Mouse (Mus musculus): ENCODE results near the gene Muc3a. TPM values are rescaled to one million over a fixed set of nuclear protein-coding genes. Genes with fewer than 3 reads are reported as not detected.

Gene Muc3a
- polyA plus RNA-seq, 1 experiment = 62.2 TPM

DNA sequence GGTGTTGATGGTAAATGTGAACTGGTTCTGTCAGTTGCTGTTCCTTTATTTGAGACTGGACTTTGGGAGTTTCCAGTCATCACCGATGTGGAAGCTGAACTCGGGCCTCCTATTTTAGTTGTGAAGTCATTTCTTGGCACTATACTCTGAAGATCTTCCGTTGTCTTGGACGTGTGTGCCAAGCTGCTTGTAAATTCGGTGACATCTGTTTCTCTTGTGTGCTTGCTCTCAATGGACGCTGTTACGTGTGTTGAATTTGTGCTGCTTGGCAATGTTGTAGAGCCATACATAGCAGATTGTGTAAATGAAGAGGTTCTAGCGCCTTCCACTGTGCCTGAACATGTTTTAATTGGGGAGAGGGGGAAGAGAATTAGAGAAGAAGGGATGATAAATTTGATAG, 26.8 kb downstream of the Muc3a start:
- Histone ChIP-seq H3K27me3 (ENCODE audit: control insufficient read depth, insufficient read depth, low read length) (no peaks in the 10 kb centered on the region), H3K27ac (ENCODE audit: insufficient read depth, low read depth, low read length) (no peak overlapping the region), H3K4me1 (ENCODE audit: control insufficient read depth, insufficient read depth, insufficient read length, low read length) (peaks cover 3% of the 10 kb centered on the region), H3K4me3 (ENCODE audit: low read depth, low read length) (no peak overlapping the region), H3K36me3 (ENCODE audit: control insufficient read depth, insufficient read depth, low read length) (no peaks in the 10 kb centered on the region)
- 91% methylated on average over 8 of the region's 8 CpGs for WGBS
- TF ChIP-seq CTCF (IDR thresholded peaks at IDR 0.05; ENCODE audit: extremely low read depth, insufficient read length, insufficient replicate concordance, low read depth, low read length) (no peak), POLR2A (IDR thresholded peaks at IDR 0.05; ENCODE audit: low read depth, low read length) (no peak)

DNA sequence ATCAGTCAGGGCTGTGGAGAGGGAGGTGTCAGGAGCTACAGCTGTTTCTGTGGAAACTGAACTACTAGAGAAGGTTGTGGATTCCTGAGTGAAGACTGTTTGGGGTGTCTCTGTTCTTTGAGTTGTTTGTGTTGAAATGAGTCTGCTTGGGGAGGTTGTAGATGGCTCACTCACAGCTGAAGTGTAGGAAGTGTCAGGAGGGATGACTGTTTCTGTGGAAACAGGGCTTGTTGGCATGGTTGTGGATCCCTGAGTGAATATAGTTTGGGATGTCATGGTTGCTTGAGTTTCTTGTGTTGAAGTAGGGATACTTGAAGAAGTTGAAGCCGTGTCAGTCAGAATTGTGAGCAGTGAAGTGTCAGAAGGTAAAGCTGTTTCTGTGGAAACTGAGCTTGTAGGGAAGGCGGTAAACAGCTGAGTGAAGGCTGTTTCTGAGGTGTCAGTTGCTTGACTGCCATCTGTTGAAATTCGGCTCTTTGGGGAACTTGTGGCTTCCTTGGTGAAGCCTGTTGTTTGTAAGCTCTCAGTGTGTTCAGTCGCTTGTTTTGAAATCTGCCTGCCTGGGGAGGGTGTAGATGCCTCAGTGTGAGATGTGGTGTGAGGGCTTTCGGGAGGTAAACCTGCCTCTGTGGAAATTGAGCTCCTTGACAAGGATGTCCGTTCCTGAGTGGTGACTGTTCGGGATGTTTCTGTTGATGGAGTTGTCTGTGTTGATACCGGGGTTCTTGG, 32.4 kb downstream of the Muc3a start:
- peaks cover under 1% of the 10 kb centered on the region; the same call in 1 of the 2 replicates for H3K4me1 ChIP-seq (ENCODE audit: control insufficient read depth, insufficient read depth, insufficient read length, low read length)
- no peaks in the 10 kb centered on the region for H3K36me3 ChIP-seq (ENCODE audit: control insufficient read depth, insufficient read depth, low read length)
- H3K4me3 ChIP-seq (ENCODE audit: low read depth, low read length) = no peak overlapping the region
- TF ChIP-seq CTCF (IDR thresholded peaks at IDR 0.05; ENCODE audit: extremely low read depth, insufficient read length, insufficient replicate concordance, low read depth, low read length) (no peak), POLR2A (IDR thresholded peaks at IDR 0.05; ENCODE audit: low read depth, low read length) (no peak)
- 87% methylated on average over 8 of the region's 8 CpGs for WGBS
- H3K27me3 ChIP-seq (ENCODE audit: control insufficient read depth, insufficient read depth, low read length) = no peaks in the 10 kb centered on the region
- H3K27ac ChIP-seq (ENCODE audit: insufficient read depth, low read depth, low read length) = no peak overlapping the region

DNA sequence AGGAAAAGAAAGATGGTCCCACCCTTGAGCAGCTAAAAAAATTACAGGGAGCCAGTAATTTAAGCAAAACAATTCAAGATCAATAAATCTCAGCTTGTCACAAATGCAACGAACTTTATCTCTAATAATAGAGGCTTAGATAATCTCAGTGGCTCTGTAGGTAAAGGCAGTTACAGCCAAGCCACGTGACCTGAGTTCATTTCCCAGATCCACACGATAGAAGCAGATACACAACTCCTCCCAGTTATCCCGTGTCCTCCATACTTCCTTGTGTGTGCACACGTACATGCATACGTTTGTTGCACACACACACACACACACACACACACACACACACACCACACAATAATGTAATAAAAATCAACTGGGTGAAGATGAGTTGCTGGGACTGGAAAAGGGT, 38.2 kb downstream of the Muc3a start:
- H3K4me1 ChIP-seq (ENCODE audit: control insufficient read depth, insufficient read depth, insufficient read length, low read length) = peaks cover 50% of the 10 kb centered on the region
- no peaks in the 10 kb centered on the region for H3K36me3 ChIP-seq (ENCODE audit: control insufficient read depth, insufficient read depth, low read length)
- no peak overlapping the region; the same call in 1 of the 2 replicates for H3K27ac ChIP-seq (ENCODE audit: insufficient read depth, low read depth, low read length)
- no peak overlapping the region for H3K4me3 ChIP-seq (ENCODE audit: low read depth, low read length)
- no peak for TF ChIP-seq POLR2A (IDR thresholded peaks at IDR 0.05; ENCODE audit: low read depth, low read length)
- no peak for TF ChIP-seq CTCF (IDR thresholded peaks at IDR 0.05; ENCODE audit: extremely low read depth, insufficient read length, insufficient replicate concordance, low read depth, low read length)
- WGBS = 15% methylated on average over 6 of the region's 6 CpGs
- no peaks in the 10 kb centered on the region for H3K27me3 ChIP-seq (ENCODE audit: control insufficient read depth, insufficient read depth, low read length)

DNA sequence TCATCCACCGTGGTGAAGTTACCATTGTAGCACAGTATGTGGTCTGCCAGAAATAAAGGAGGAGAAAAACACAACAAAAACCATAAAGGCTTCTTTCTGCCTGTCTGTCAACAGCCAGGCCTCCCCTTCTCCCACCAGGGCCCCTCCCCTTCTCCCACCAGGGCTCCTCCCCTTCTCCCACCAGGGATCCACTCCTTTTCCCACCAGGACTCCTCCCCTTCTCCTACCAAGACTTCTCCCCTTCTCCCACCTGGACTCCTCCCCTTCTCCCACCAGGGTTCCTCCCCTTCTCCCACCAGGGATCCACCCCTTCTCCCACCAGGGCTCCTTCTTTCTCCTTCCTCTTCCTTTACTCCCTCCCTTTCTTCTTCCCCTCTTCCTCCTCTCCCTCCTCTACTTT, 39.6 kb downstream of the Muc3a start:
- Histone ChIP-seq H3K4me3 (ENCODE audit: low read depth, low read length) (no peak overlapping the region), H3K27me3 (ENCODE audit: control insufficient read depth, insufficient read depth, low read length) (no peaks in the 10 kb centered on the region), H3K27ac (ENCODE audit: insufficient read depth, low read depth, low read length) (no peak overlapping the region), H3K36me3 (ENCODE audit: control insufficient read depth, insufficient read depth, low read length) (no peaks in the 10 kb centered on the region), H3K4me1 (ENCODE audit: control insufficient read depth, insufficient read depth, insufficient read length, low read length) (peaks cover 57% of the 10 kb centered on the region)
- WGBS = 37% methylated on average over 1 of the region's 1 CpGs
- TF ChIP-seq CTCF (IDR thresholded peaks at IDR 0.05; ENCODE audit: extremely low read depth, insufficient read length, insufficient replicate concordance, low read depth, low read length) = no peak
- no peak for TF ChIP-seq POLR2A (IDR thresholded peaks at IDR 0.05; ENCODE audit: low read depth, low read length)

DNA sequence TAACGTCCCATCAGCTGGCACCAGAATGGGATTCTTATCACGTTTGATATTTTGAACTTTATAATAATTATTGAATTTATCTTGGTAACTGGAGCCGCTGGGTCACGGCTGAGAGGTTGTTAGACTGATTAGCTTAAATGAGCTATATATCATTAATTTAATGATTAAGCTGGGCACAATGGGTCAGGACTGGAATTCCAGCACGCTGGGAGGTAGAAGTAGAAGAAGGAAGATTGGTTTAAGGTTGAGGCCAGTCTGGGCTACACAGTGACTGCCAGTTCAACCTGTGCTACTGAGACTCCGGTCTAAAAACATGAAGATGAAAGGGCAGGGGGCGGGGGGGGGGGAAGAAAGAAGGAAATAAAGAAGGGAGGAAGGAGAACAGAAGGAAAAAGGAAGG, 40.7 kb downstream of the Muc3a start:
- 27% methylated on average over 7 of the region's 7 CpGs for WGBS
- TF ChIP-seq CTCF (IDR thresholded peaks at IDR 0.05; ENCODE audit: extremely low read depth, insufficient read length, insufficient replicate concordance, low read depth, low read length) = no peak
- TF ChIP-seq POLR2A (IDR thresholded peaks at IDR 0.05; ENCODE audit: low read depth, low read length) = no peak

DNA sequence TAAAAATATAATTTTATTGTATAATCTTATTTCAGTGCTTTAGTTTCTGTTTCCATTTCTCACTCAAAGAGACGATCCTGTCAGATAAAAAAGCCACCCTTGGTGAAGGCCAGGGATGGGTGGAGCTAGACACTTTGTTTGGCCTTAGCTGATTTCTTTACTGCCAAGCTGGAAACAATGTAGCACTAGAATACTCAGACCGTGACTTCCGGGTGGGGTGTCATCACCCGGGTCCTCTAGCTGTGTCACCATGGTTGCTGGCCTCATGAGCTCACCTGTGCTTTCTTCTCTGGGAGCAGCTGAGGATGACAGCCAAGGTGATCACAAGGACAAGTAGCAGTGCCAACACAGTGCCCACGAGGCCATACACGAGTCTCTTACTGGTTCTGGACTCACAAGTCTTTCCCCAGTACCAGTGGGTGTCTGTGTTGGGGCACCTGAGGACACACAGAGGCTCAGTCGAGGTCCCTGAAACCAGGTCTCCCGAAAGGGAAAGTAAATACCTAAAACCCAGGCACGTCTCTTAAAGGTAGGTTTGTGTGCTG, 41.3 kb downstream of the Muc3a start:
- Histone ChIP-seq H3K4me1 (ENCODE audit: control insufficient read depth, insufficient read depth, insufficient read length, low read length) (peaks cover 67% of the 10 kb centered on the region), H3K27ac (ENCODE audit: insufficient read depth, low read depth, low read length) (peak overlapping the region; percentile 94), H3K27me3 (ENCODE audit: control insufficient read depth, insufficient read depth, low read length) (no peaks in the 10 kb centered on the region), H3K36me3 (ENCODE audit: control insufficient read depth, insufficient read depth, low read length) (no peaks in the 10 kb centered on the region), H3K4me3 (ENCODE audit: low read depth, low read length) (peak overlapping the region; percentile 15; the same call in 1 of the 2 replicates)
- WGBS = 16% methylated on average over 9 of the region's 9 CpGs
- TF ChIP-seq POLR2A (IDR thresholded peaks at IDR 0.05; ENCODE audit: low read depth, low read length) = no peak

More for the DNA sequence above, 40.7 kb downstream of the Muc3a start:
- H3K4me1 ChIP-seq (ENCODE audit: control insufficient read depth, insufficient read depth, insufficient read length, low read length) = peaks cover 65% of the 10 kb centered on the region
- H3K36me3 ChIP-seq (ENCODE audit: control insufficient read depth, insufficient read depth, low read length) = no peaks in the 10 kb centered on the region
- no peaks in the 10 kb centered on the region for H3K27me3 ChIP-seq (ENCODE audit: control insufficient read depth, insufficient read depth, low read length)
- H3K27ac ChIP-seq (ENCODE audit: insufficient read depth, low read depth, low read length) = peak overlapping the region; percentile 94
- H3K4me3 ChIP-seq (ENCODE audit: low read depth, low read length) = no peak overlapping the region

DNA sequence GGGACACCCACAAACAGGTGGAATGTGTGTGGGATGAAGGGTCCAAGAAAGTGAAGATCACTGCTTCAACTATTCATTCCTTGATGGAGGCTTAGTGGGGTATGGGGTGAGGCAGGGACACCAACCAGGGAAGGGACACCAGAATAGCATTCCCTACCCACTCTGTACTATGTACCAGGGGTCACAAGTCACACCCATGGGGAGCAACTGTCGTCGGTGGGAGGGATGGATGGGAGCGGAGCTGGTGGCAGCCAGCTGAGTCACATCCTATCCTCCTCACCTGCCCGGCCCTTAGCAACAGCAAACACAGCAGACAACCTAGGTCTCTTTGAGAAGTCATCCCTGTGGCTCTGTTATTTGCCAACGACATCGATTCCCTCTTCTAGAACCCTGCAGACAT, 44.6 kb downstream of the Muc3a start:
- peak overlapping the region; percentile 95 for H3K27ac ChIP-seq (ENCODE audit: insufficient read depth, low read depth, low read length)
- no peaks in the 10 kb centered on the region for H3K27me3 ChIP-seq (ENCODE audit: control insufficient read depth, insufficient read depth, low read length)
- peaks cover 6% of the 10 kb centered on the region; the same call in 1 of the 2 replicates for H3K36me3 ChIP-seq (ENCODE audit: control insufficient read depth, insufficient read depth, low read length)
- peaks cover 46% of the 10 kb centered on the region for H3K4me1 ChIP-seq (ENCODE audit: control insufficient read depth, insufficient read depth, insufficient read length, low read length)
- WGBS = 16% methylated on average over 6 of the region's 6 CpGs
- no peak for TF ChIP-seq POLR2A (IDR thresholded peaks at IDR 0.05; ENCODE audit: low read depth, low read length)
- TF ChIP-seq CTCF (IDR thresholded peaks at IDR 0.05; ENCODE audit: extremely low read depth, insufficient read length, insufficient replicate concordance, low read depth, low read length) = no peak
- H3K4me3 ChIP-seq (ENCODE audit: low read depth, low read length) = 0 out of 2 replicates have a peak overlapping the region, but pooled peaks have one; percentile 3

All from small intestine, adult 2 months (tissue).